Mouse (Mus musculus) ES-CJ7 (cell line): Measurements from ENCODE around the gene Morc3.
"Not testable (repeated sequence)": the region's sequence is repeated elsewhere in the genome, so short reads cannot be mapped to it uniquely, and the experiment has no call there.

Experiments
- DNase-seq: peaks from one replicate; pipeline ENCODE4 v3.0.0; 2011; ENCODE audit warnings: low read depth, low spot score

Morc3 gene

DNA sequence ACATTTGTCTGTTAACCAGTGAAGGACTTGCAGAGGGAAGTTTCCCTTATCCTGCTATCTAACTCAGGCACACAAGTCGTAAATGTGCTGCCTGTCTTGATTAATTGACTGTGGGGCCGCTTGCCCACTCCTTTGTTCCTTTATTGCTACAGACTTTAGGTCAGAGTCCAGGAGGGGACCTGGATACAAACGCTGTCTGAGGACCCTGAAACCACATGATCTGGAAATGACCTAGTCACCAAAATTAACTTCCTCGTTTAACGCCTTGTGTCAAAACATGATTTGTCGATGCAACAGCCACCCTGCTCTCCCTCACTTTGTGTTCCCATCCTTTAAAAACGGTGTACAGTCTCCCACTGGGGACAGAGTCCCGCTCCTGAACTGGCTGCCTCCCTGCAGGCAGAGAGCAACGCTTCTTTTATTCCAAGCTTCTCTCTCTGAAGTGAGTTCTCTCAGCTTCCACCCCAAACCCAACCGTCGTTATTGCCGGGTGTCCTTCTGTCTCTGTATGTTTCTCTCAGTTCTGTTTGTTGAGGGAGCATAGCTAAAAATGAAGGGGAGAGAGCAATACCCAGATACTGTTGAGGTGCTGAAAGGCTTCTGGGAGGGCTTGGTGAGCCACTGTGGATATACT lies 13.1 kb upstream of the Morc3 start:
- DNase-seq = no peak

DNA sequence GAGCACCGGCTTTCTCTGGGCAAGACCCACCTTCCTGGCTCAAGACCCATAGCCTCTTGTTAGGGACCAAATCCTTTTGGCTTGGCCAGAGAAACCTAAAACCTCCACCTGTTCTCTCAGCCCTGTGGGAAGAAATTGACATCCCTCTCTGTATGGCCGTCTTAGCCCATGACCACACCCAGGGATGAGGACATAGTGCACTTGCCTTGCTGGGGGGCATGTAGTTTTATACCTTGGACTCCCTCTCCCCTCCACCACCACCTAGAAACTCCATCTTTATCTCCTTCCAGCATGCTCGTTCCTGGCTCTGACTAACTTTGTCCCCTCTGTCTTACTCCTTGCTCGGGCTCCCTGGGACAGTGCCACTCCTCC lies 12.6 kb upstream of the Morc3 start:
- no peak for DNase-seq

DNA sequence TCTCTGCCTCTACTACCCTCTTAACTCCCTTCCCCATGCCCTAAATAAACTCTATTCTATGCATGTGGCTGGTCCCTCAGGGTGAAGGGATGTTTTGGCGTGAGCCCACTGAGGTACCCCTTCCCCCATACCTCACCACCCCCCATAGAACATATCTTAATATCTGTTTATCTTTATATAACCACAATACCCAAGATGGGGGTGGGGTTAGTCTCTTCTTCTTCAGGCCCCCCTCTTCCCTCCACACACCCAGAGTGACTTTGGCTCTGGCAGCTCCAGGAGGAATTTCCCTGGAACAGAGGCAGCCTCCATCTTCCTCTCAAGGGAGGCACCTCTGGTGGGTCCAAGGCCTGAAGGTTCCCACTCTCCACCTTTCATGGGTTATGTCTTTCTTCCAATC lies 11.9 kb upstream of the Morc3 start:
- no peak for DNase-seq

DNA sequence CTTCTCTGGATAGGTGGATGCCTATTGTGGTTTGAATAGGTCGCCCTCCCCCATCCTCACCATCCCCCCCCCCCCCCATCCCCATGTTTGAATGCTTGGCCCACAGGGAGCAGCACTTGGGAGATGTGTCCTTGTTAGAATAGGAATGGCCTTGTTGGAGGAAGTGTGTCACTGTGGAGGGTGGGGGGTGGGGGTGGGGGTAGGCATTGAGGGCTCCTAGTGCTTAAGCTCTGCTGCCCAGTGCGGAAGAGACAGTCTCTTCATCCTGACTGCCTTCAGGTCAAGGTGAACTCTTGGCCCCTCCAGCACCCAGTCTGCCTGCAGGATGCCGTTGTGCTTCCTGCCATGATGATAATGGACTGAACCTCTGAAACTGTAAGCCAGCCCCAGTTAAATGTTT lies 10.2 kb upstream of the Morc3 start:
- DNase-seq = peak; percentile 76

DNA sequence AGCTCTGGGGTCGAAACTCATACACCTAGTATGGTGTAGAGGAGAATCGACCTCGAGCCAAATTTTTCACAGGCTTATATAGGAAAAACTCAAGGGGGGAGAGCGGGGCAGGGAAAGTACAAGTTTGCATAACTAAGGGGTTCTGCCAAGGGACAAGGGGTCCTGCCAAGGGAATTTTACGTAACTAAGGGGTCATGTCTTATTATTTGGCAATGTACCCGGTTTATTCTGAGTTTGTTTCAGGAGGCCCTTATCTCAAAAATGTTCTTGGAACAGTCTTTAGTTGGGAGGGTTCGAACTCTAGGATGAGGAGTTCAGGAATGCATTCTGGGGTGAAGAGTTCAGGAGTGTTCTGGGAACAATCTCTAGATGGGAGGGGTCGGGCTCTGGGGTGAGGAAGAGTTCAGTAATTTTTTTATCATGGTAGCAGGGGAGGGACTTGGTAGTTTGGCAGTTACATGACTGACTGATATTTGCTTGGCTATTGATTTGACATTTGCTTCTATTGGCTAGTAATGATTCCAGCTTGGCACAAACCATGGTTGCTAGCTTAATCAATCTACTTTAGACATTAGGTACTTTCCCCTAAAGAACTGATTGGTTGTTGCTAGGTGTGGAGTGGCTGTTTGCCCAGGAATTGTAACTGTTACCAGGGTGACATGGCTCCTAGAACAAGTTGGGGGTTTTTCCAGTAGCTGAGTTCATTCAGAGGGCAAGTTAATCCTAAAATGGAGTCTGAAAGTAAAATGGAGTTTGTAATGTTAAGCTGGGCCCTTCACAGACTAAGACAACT lies 9.3 kb upstream of the Morc3 start:
- DNase-seq = not testable (repeated sequence)

DNA sequence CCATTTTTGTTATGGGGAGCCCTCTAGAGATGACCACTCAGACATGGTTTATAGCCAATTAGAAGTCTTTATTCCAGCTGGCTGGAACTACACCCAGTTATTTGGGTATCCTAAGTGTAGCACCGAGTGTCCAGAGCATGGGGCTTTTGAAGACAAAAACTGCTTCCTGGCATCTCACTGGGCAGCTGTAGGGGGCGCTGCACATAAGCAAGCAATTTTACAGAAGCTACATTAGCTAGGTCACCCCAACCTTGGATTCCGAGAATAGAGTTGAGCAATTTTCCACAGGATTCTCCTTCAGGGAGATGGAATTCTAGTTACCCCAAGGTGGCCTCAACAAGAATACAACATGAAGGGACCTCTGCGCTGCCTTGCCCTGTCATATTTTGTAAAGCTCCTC lies 7.1 kb upstream of the Morc3 start:
- DNase-seq = peak; percentile 67

DNA sequence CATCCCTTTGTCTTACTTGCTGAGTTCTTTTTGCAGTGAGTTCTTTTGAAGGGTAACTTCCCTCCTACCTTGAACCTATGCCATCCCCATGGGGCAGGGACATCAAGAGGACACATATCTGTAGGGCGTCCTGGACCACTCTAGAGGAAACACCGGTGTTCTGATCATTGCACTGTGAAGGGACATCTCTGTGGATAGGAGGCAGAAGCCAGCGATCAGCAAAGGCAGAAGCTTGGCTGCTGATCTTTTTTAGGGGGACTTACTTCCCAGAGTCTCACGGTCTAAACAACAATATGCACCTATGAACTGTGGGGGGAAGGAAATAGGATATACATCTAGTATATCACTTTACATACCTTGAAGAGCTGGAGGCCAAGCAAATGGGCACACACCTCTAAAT lies 6.5 kb upstream of the Morc3 start:
- peak; percentile 31 for DNase-seq

DNA sequence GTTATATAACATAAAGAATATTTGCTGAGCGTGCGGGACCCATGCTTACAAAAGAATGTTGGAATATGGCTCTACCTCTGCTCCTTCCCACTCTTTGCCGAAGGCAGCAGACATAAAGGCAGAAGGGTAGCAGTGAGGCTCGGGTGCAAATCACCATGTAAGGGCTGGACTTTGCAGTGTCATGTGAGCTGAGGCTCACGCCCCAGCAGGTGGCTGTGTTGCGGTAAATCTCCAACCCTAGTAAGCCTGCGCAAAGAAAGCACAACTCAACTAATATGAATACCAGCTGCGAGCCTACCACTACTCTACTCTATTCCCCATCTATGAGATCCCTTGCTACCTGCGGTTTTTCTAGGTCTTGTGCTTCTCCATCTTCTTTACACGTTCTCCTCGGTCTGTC lies 5.9 kb upstream of the Morc3 start:
- DNase-seq = peak; percentile 90

DNA sequence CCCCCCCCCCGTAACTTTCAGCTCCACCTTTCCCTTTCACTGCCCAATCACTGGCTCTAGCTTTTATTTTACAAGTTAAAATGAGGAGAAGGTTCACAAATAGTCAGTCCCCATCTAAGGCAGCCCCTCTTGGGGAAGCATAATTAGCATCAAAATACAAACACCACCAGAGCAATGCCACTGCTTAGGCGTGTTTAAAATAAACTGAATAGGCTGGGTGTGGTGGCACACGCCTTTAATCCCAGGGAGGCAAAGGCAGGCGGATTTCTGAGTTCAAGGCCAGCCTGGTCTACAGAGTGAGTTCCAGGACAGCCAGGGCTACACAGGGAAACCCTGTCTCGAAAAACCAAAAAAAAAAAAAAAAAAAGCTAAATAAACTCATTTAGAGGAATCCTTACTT lies 5.4 kb upstream of the Morc3 start:
- peak; percentile 98 for DNase-seq

DNA sequence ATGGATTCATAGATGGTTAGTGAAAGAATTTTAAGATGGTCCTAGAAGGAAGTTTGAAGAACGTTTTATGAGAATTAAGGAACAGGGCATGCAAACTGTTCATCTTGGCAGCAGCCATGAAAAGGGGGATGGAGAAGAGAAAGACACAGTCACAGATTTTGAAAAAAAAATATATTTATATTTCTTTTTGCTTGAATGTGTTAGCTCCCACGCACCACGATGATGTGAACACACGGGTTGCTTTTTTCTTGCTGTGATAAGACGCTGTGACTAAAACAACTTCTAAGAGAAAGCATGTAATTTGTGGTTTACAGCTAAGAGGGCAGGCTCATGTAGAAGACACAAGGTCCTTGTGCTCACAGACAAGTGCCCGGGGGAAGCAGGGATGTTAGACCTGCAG lies 5.0 kb upstream of the Morc3 start:
- DNase-seq = no peak

DNA sequence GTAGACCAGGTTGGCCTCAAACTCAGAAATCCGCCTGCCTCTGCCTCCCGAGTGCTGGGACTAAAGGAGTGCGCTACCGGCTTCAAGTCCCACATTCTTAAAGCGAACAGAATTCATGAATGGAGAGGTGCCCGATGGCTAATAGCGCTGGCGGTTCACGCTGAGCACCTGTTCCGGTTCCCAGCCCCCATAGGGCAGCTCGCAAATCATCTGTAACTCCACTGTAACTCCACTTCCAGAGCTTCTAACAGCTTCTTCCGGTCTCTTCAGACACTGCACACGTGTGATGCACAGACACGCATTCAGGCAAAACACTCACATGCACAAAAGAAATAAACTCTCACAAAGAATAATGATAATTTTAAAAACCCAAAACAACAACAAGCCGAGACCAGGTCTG lies 2.4 kb upstream of the Morc3 start:
- DNase-seq = peak; percentile 86

DNA sequence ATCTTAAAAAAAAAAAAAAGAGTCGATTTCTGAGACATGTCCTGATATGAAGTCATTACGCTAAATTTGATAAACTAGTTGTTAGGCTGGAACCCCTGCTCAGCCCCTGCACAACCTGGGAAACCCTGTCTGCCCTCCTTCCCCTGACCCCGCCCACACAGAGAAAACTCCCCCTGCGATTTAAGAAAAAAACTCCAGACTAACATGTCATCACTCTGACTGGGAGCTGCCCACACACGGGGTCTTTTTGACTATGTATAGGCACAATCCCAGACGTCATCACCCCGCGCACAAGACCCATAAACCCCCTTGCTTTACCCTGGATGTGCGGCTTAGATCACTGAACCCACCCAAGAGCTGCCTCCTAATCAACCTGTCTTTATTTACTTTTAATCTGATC lies 1.9 kb upstream of the Morc3 start:
- DNase-seq = peak; percentile 94

DNA sequence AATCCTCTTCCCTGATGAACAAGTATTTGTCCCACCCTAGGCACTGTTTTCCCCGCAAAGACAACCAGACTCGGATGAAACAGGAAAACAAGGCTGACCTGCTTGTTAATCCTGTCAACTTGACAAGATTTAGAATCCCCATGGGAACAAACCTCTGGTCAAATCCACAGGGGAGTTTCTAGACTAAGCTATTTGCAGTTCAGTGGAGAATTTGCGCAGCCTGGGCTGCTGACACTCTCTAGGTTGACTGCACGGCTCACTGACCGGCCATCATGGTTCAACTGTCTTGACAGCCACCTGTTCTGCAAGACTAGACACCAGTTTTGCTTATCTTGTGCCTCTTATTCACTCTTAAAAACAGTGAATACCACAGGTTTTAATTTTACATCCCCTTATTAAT lies 1.0 kb upstream of the Morc3 start:
- no peak for DNase-seq

DNA sequence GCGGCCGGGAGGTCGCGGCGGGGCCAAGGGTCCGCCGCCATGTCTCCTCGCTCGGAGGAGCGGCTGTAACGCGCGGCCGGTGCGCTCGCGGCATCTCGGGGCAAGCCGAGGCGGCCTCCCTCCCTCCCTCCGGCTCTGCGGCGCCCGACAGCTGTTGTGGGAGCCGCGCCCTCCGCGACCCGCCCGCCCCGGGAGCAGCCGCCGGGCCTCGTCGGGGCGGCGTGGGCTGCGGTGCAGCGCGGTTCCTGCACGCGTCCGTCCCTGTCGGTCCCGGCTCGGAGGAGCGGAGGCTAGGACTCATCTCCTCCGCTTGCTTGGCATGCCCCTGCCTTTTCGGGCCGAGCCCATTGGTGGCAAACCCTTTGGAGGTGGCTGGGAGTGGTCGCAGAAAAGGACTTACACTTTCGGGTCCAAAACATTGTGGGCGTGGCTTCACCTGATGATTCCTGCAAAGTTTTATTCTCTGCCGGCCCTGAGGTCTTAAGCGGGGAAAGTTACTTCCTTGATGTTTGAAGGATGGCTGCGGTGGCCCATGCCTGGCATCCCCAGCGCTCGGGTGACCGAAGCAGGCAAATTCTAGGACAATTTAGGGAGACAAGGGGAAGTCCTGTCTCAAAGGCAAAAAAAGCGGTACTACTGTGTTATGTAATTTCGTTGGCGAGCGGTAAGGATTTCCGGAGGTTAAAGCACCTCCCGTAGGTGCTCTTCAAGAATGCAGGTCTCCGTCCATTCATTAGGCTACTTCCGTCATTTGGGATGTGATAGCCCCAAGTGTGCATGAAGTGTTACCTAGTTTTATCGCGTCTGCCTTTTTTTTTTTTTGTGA lies 743 bp downstream of the Morc3 start:
- peak; percentile 82 for DNase-seq

DNA sequence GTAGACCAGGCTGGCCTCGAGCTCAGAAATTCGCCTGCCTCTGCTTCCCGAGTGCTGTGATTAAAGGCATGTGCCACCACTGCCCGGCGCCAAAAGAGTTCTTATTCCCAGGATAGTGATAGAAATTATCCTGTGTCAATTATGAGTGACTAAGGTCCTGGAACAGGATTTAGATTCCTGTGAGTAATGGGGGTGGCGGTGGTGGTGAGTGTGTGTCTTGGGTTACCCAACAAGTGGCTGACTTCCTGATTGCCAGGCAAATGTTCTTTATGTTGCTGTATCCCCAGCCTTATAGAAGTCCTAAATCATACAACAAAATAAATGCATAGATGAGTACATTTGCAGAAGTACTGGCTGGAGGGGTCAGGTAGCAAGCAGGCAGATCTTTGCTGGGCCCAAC lies 1.6 kb downstream of the Morc3 start:
- no peak for DNase-seq

DNA sequence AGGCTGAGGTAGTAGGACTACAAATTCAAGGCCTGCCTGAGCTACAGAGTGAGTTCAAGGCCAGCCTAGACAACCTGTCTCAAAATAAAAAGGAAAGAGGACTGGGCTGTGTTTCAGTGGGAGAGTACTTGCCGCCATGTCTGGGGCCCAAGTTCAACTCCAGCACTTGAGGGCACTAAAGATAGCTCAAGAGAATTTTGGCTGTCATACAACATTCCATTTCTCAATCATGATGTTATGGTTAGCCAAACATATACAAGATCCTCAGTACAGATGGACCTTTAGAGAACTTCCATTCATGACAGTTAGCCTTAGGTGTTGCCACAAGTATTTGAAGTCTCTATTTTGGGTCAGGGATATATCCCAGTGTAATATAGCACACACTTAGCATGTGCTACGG lies 2.2 kb downstream of the Morc3 start:
- DNase-seq = no peak

DNA sequence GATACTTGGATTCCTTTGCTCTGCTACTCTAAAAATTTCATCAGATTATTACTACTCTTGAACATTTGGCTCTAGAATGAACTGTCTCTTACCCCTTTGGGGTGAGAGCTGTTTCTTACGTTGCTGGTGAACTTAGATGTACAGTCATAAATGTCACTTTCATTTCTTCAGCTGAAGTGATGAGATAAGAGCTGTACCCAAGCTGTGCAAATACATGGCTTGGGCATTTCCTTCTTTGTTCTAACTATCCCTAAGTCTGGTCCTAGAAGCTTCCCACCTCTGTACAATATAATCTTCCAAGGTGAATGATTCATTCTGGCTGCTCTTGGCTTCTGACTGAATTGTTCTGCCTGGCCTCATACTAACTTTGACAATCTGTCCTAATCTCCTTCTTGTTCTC lies 7.1 kb downstream of the Morc3 start:
- DNase-seq = no peak

DNA sequence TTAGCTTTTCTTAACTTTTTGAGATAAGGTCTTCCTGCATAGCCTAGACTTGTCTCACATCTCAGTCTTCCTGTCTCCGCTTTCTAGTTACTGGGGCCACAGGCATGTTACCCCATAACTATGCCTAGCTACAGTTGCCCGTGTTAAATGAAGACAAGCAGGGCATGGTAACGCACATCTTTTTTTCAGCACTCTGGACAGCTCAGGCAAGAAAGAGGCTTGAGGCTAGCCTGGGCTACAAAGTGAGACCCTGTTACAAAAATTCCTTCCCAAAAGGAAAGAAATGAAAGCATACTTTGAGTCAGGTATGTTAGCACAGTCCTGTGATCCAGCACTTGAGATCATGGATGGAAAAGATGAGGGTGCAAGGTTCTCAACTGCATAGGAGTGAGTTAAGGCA lies 18.6 kb downstream of the Morc3 start:
- no peak for DNase-seq

DNA sequence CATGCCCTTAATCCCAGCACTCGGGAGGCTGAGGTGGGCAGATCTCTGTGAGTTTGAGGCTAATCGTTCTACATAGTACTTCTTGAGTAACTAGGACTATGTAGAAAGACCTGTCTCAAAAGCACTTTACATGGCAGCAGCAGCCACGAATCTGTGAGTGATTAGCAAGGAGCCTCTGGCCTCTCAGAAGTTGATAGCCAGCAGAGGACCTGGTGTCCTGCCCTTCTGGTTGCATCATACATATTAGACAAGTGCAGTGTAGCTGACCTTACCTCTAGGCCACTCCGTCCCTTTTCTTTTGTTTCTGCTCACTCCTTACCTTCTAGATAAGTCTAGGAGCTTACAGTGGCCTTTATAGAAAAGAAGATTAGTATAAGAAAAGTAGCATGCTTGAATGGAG lies 28.0 kb downstream of the Morc3 start:
- DNase-seq = no peak

DNA sequence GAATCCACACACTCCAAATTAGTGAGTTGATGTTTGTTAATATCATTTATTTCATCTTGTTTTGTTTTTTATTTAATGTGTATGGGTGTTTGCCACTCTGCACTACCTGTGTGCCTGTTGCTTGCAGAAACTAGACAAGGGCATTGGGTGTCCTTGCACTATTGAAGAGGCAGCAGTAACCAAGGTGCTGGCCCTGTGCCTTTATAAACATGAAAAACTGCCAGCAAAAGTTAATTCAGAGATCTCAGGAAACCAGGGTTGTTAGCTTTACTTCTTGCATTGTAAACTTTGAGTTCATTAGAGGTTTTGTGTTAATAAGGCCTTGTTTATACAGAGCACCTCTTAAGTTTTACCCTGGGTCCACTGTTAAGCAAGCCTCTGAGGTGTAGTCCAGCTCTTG lies 28.8 kb downstream of the Morc3 start:
- DNase-seq = no peak

DNA sequence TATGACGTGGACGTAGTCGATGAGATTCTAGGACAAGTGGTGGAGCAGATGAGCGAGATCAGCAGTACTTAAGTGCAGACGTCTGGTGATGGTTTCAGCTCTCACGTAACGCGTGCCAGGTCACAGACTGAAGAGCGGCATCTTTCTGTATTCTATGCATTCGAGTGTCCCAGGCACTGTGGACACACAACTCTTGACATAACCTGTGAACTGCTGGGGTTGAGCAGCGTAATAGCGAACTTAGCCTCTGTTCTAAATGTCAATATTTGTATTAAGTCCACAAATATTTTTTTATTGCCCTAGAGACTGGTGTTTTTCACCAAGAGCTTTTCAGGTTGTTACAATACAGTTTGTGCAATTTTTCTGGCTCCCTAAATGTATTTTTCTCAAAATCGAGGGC lies 42.9 kb downstream of the Morc3 start:
- DNase-seq = no peak

DNA sequence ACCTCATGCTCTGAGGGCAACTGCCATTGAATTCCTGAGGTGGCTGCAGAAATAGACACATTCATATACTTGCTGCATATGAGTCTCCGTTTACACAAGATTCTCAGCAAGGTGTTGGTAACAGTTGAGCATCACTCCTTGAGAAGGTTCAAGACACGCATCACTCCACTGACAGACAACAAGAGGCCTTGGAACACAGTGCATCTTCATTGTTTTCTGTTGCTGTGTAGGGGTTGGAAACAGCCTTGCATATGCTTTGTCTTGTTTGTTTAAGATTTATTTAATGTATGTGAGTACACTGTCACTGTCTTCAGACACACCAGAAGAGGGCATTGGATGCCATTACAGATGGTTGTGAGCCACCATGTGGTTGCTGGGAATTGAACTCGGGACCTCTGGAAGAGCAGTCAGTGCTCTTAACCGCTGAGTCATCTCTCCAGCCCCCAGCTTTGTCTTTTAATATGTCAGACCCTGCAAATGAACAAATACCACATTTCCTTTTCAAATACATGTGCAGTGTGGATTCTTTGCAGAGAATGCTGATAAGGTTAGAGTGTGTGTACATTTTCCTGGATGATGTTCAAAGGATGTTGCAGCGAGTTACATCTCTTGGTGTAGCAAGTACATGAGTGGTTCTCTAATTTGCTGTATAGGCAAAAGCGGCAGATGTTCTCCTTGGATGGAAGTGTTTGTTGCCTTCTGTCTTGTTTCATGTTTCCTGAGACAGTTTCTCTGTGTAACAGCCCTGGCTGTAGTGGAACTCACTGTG lies 45.9 kb downstream of the Morc3 start:
- DNase-seq = no peak
